In genomic region chr5:122676002-122676401, GRCm38 (mm10) we compare ENCODE assay signal across 24 mouse cellular contexts. TPM values are rescaled to one million over a fixed set of nuclear protein-coding genes. Genes with fewer than 3 reads are reported as not detected.
DNase-seq lines count a peak whose midpoint lies in the region; ATAC-seq and TF ChIP-seq lines count a peak whose summit lies in the region.
"Had no signal": no experiment of that assay in that cellular context is flagged by ENCODE, and none has a peak within 500 bp of the region (broad histone marks: within the 10 kb centered on the region; RNA-seq: fewer than 3 reads in every experiment).

No protein-coding gene starts in this region.

- WGBS in kidney, embryonic 14.5 days: 33% methylated on average over 8 of the region's 8 CpGs
- WGBS in kidney, postnatal 0 days: 43% methylated on average over 8 of the region's 8 CpGs

- H3K9me3 ChIP-seq in kidney, embryonic 14.5 days (ENCODE audit: control insufficient read depth, low read length): no peaks in the 10 kb centered on the region
- H3K9me3 ChIP-seq in kidney, postnatal 0 days (replicated peaks; ENCODE audit: low read length): no peaks in the 10 kb centered on the region
- H3K9me3 ChIP-seq: forebrain, embryonic 10.5 days; forebrain, embryonic 13.5 days; G1E; hindbrain, embryonic 12.5 days; hindbrain, embryonic 15.5 days had no signal

- H3K36me3 ChIP-seq in kidney, embryonic 14.5 days (ENCODE audit: control insufficient read depth, insufficient read depth, low read length): no peaks in the 10 kb centered on the region
- no peaks in the 10 kb centered on the region for H3K36me3 ChIP-seq in kidney, postnatal 0 days (ENCODE audit: insufficient read depth, low read length)
- H3K36me3 ChIP-seq: forebrain, embryonic 10.5 days; G1E; hindbrain, embryonic 12.5 days; hindbrain, embryonic 15.5 days had no signal

- H3K27ac ChIP-seq in kidney, embryonic 14.5 days (ENCODE audit: low read depth, low read length): no peak overlapping the region
- no peak overlapping the region for H3K27ac ChIP-seq in kidney, postnatal 0 days
- H3K27ac ChIP-seq: forebrain, embryonic 10.5 days; forebrain, embryonic 13.5 days; hindbrain, embryonic 12.5 days; hindbrain, embryonic 15.5 days had no signal

- DNase-seq in kidney, postnatal 36 days: no peak
- peak; percentile 62 for DNase-seq in kidney, postnatal 0 days (ENCODE audit: low spot score)
- no peak for DNase-seq in kidney, postnatal 14 days
- DNase-seq in mesoderm, embryonic 11.5 days (ENCODE audit: low read depth, low spot score): peak; percentile 30
- DNase-seq in left cerebral cortex, adult 9 months (ENCODE audit: low spot score in 2 of 2): no peak
- DNase-seq: adrenal gland, postnatal 10 days; adrenal gland, postnatal 36 days; B cell, adult 2 months; cerebellum, adult 18-20 months; cerebellum, adult 9-10 months; cerebellum, postnatal 14 days; gastrocnemius, postnatal 10 days; gastrocnemius, postnatal 36 days; heart, adult 11 months had no signal

- peak; percentile 83 for ATAC-seq in kidney, embryonic 14.5 days (ENCODE audit: low FRiP score, low TSS enrichment)
- ATAC-seq in kidney, postnatal 0 days (replicated peaks; ENCODE audit: low FRiP score, low read depth): no peak
- ATAC-seq: forebrain, embryonic 13.5 days; forebrain, embryonic 16.5 days; Patski had no signal

- no peaks in the 10 kb centered on the region for H3K4me1 ChIP-seq in kidney, embryonic 14.5 days (ENCODE audit: control insufficient read depth, insufficient read depth, low read length)
- H3K4me1 ChIP-seq in kidney, postnatal 0 days (replicated peaks; ENCODE audit: insufficient read depth, low read length): no peaks in the 10 kb centered on the region
- H3K4me1 ChIP-seq: forebrain, embryonic 10.5 days; forebrain, embryonic 13.5 days; hindbrain, embryonic 12.5 days; hindbrain, embryonic 15.5 days had no signal

- TF ChIP-seq CTCF in kidney, postnatal 0 days (IDR thresholded peaks at IDR 0.05; ENCODE audit: low read depth): no peak

- H3K9ac ChIP-seq in kidney, embryonic 14.5 days (ENCODE audit: low read depth, low read length): no peak overlapping the region
- no peak overlapping the region for H3K9ac ChIP-seq in kidney, postnatal 0 days (ENCODE audit: low read depth, low read length)
- H3K9ac ChIP-seq: forebrain, embryonic 13.5 days; hindbrain, embryonic 12.5 days; hindbrain, embryonic 15.5 days had no signal

- H3K4me2 ChIP-seq in kidney, embryonic 14.5 days (replicated peaks; ENCODE audit: low read depth, low read length): no peak overlapping the region
- H3K4me2 ChIP-seq in kidney, postnatal 0 days (ENCODE audit: low read length): no peak overlapping the region
- H3K4me2 ChIP-seq: forebrain, embryonic 13.5 days; heart, embryonic 11.5 days; hindbrain, embryonic 12.5 days; hindbrain, embryonic 15.5 days had no signal

- H3K27me3 ChIP-seq in kidney, embryonic 14.5 days (ENCODE audit: control insufficient read depth, insufficient read depth, low read length): no peaks in the 10 kb centered on the region
- no peaks in the 10 kb centered on the region for H3K27me3 ChIP-seq in kidney, postnatal 0 days (ENCODE audit: insufficient read depth, low read length)
- H3K27me3 ChIP-seq: CH12.LX; forebrain, embryonic 13.5 days; hindbrain, embryonic 12.5 days; hindbrain, embryonic 15.5 days; Patski had no signal

- H3K4me3 ChIP-seq in kidney, embryonic 14.5 days (ENCODE audit: low read length): no peak overlapping the region
- H3K4me3 ChIP-seq in kidney, postnatal 0 days (replicated peaks; ENCODE audit: low read depth, low read length): no peak overlapping the region
- H3K4me3 ChIP-seq: forebrain, embryonic 10.5 days; forebrain, embryonic 13.5 days; hindbrain, embryonic 12.5 days; hindbrain, embryonic 15.5 days had no signal

RNA-seq across cellular contexts. Expression of gene P2rx4, which starts 31.3 kb away (rescaled TPM):
- 14.0 and 14.8 TPM in 2 replicates for polyA plus RNA-seq in kidney, embryonic 14.5 days (2014; fragmentation: Nextera tagmentation; extraction: Ambion mirVana)
- polyA plus RNA-seq in kidney, postnatal 0 days (2015; fragmentation: Nextera tagmentation; extraction: Ambion mirVana): 33.7 and 39.6 TPM in 2 replicates

RNA-seq across cellular contexts. Expression of gene P2rx7, which starts 32.3 kb away (rescaled TPM):
- 0.56 and 1.1 TPM in 2 replicates for polyA plus RNA-seq in kidney, embryonic 14.5 days (2014; fragmentation: Nextera tagmentation; extraction: Ambion mirVana)
- 1.4 and 2.3 TPM in 2 replicates for polyA plus RNA-seq in kidney, postnatal 0 days (2015; fragmentation: Nextera tagmentation; extraction: Ambion mirVana)

Comparison
In these comparisons a context has a peak if more than half of its experiments do, and no peak if none do; other contexts are left out.
1. DNase-seq: peak in kidney, postnatal 0 days (single experiment) and mesoderm, embryonic 11.5 days (single experiment); none in kidney, postnatal 36 days (0 of 2), kidney, postnatal 14 days (single experiment) and left cerebral cortex, adult 9 months (0 of 2).